Mouse (Mus musculus) adrenal gland, adult 18-20 months (tissue): ENCODE results near the gene Krtap4-7. TPM values are rescaled to one million over a fixed set of nuclear protein-coding genes. Genes with fewer than 3 reads are reported as not detected.
"Not testable (repeated sequence)": the region's sequence is repeated elsewhere in the genome, so short reads cannot be mapped to it uniquely, and the experiment has no call there.

Experiments used
- DNase-seq, 2 experiments: peaks; one replicate each; pipeline ENCODE4 v3.0.0; 2021 to 2022; ENCODE audit warnings: low spot score in 2 of 2
- long read RNA-seq, 2 experiments: library from polyadenylated mRNA; stranded (forward); transcript quantifications; one replicate each; pipeline ENCODE4 v2.0.0; 2021
- total RNA-seq, 2 experiments: library from RNA; stranded (reverse); gene quantifications; 1 replicate in 1 of 2; 2 replicates in 1 of 2; pipeline ENCODE4 v1.2.3; 2021

Gene Krtap4-7
- not detected for total RNA-seq
- long read RNA-seq, experiment 1, result 0 reads
- long read RNA-seq, experiment 2, result 0 reads

DNA sequence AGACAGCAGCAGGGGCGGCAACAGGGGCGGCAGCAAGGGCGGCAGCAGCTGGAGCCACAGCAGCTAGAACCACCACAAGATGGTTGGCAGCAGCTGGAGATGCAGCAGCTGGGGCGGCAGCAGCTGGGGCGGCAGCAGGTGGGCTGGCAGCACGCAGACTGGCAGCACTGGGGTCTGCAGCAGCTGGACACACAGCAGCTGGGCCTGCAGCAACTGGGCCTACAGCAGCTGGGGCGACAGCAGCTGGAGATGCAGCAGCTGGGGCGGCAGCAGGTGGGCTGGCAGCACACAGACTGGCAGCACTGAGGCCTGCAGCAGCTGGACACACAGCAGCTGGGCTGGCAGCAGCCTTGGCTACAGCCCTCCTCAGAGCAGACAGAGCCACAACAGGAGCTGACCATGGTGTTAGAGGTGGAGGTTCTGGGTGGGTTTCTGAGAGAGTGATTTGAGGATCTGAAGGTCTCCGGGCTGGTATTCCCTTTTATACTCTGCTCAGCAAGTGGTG lies at the start of gene Krtap4-7:
TSS of gene Krtap4-7 (minus strand) at position 455 of the 505 bp plus-strand sequence.
- DNase-seq, result not testable (repeated sequence)

GRCm38 (mm10) chr11:99690463-99690862 lies 46.6 kb upstream of the Krtap4-7 start, which contains the start of gene Gm14190:
Gene Gm14190 (minus strand): TSS chr11:99690740.
- DNase-seq, result no peak

GRCm38 (mm10) chr11:99685235-99685634 lies 41.3 kb upstream of the Krtap4-7 start:
- DNase-seq, result not testable (repeated sequence)

DNA sequence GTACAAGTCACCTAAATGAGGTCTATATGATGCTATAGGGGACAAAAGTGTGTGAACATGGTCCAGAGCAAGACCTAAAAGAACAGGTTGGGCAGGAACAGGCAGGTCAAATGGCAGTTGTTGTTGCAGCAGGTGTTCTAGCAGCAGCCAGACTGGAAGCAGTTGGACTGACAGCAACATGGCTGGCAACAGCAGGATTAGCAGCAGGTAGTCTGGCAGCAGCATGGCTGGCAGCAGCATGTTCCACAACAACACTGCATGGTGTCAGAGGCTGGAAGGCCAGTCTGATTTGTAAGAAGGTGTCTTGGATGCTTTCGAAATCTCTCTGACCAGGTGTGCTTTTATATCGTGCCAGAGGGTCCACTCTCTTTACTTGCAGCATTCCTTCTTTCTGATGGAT lies 39.6 kb upstream of the Krtap4-7 start:
- no peak for DNase-seq

- DNase-seq, result no peak
Measured at GRCm38 (mm10) chr11:99665860-99666259, 22.0 kb upstream of the Krtap4-7 start, which contains the start of gene Krtap4-6. Gene Krtap4-6 (minus strand): TSS chr11:99665960.

DNA sequence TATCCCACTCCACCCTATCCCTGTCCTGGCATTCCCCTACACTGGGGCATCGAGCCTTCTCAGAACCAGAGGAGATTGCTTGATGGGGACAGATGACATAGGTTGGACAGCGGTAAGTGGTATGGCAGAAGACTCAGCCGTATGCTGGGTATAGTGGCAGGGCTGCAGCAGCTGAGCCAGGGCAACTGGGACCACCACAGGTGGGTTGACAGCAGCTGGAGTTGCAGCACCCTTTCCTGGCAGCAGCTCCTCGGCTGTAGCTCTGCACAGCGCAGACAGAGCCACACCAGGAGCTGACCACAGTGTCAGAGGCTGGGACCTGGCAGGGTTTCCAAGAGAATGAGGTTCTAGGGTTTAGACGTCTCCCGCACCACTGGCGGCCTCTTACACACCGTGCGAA lies 18.9 kb upstream of the Krtap4-7 start:
- DNase-seq, result no peak

GRCm38 (mm10) chr11:99659256-99659655 lies 15.4 kb upstream of the Krtap4-7 start:
- no peak for DNase-seq

DNA sequence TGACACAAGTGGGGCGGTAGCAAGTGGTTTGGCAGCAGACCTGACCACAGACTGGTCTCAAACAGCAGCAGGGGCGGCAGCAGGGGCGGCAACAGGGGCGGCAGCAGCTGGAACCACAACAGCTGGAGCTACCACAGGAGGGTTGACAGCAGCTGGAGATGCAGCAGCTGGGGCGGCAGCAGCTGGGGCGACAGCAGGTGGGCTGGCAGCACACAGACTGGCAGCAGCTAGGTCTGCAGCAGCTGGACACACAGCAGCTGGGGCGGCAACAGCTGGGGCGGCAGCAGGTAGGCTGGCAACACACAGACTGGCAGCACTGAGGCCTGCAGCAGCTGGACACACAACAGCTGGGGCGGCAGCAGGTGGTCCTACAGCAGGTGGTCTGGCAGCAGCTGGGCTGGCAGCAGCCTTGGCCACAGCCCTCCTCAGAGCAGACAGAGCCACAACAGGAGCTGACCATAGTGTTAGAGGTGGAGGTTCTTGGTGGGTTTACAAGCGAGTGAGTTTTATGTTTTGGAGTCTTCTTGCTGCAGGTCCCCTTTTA lies 14.7 kb upstream of the Krtap4-7 start, which contains the start of gene Gm11563:
TSS of gene Gm11563 (minus strand) at position 494 of the 544 bp plus-strand sequence.
- not testable (repeated sequence) for DNase-seq

GRCm38 (mm10) chr11:99657051-99657450 lies 13.2 kb upstream of the Krtap4-7 start:
- DNase-seq, result no peak

- no peak for DNase-seq
Measured at GRCm38 (mm10) chr11:99650136-99650535, 6.2 kb upstream of the Krtap4-7 start, which contains the start of gene Gm11555. Gene Gm11555 (minus strand): TSS chr11:99650236.

DNA sequence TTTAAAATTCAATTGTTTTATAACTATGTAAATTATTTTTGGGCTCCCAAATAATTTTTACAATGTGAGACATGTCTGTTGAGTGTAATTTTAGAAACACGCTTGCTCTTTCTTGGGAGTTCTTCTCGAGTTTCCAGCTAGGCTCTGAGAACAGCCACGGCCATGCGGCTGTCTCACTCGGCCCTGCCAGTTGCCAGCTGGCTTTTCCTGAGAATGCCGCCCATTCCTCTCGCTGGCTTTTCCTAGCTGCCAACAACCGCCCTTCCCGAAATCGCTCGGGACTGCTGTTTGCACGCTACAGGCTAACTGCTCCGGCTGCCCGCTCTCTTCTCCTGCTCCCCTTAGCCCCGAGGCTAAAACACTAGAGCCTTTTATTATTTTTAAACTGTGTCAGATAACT lies 2.6 kb upstream of the Krtap4-7 start:
- no peak for DNase-seq

DNA sequence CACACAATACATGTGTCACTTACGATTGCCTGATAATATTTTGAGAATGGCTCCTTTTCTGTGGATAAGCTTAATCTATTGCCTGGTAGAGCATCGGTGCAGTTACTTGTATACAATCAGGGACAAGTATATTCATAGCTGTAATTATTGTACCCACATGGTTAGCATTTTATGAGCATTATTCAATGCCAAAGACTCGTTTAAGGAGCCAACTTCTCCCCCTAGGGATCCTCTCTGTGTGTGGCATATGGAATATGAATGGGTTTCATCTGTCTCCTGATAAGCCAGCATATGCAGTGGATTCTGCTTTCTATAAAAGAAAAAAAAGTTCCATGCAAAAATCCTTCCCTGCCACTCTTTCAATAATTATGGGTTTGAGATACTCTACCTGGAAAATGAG lies 462 bp upstream of the Krtap4-7 start:
- no peak for DNase-seq

GRCm38 (mm10) chr11:99640926-99641325 lies 3.0 kb downstream of the Krtap4-7 start:
- DNase-seq, result no peak

- DNase-seq, result no peak
Measured at GRCm38 (mm10) chr11:99637086-99637485, 6.8 kb downstream of the Krtap4-7 start.

DNA sequence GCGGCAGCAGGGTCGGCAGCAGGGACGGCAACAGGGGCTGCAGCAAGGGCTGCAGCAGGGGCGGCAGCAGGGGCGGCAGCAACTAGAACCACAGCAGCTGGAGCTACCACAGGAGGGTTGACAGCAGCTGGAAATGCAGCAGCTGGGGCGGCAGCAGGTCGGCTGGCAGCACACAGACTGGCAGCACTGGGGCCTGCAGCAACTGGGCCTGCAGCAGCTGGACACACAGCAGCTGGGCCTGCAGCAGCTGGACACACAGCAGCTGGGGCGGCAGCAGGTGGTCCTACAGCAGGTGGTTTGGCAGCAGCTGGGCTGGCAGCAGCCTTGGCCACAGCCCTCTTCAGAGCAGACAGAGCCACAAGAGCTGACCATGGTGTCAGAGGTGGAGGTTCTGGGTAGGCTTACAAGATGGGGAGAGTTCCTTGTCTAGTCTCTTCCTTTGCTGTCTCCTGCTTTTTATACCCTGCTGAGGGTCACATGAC lies 9.2 kb downstream of the Krtap4-7 start, which contains the start of gene Krtap4-2:
TSS of gene Krtap4-2 (minus strand) at position 432 of the 482 bp plus-strand sequence.
- DNase-seq, result no peak

DNA sequence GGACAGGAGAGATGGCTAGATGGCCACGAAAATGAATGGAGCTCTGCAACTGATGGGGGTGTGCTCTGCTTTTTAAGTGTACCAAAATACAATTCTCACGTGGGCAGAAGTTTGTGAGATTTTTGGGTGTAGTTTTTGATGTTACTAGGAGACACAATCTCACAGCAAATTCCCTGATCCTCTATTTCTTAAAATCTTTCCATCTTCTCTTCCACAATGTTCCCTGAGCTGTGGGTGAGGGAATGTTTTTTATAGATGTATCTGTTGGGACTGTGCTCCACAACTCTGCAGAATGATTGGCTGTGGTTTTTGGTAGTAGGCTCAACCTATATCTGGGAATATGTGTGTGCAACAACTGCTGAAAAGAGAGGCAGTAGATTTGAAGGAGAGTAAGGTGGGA lies 10.6 kb downstream of the Krtap4-7 start:
- no peak for DNase-seq

- no peak for DNase-seq
Measured at GRCm38 (mm10) chr11:99630890-99631289, 13.0 kb downstream of the Krtap4-7 start.

- DNase-seq, result no peak
Measured at GRCm38 (mm10) chr11:99628138-99628537, 15.8 kb downstream of the Krtap4-7 start, which contains the start of gene Krtap4-1. Gene Krtap4-1 (minus strand): TSS chr11:99628238.

DNA sequence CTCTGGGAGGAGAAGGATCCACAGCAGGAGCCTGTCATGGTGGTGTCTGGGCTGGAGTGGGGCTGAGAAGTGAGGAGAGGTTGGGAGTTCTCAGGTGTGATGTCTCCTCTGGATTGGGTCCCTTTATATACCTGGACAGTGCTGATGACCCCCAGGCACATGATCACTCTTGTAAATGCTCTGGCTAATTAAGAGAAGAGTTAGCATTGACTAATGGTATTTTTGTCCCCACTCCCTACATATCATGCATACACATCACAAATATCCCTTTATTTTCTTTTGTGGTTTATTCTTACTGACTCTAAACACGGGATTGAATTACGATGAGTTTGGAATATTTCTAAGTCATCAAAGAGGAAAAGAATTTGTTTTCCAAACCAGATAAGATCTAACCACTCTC lies 23.6 kb downstream of the Krtap4-7 start, which contains the start of gene Gm11562:
TSS of gene Gm11562 (minus strand) at position 101 of the 400 bp plus-strand sequence.
- DNase-seq, result no peak

- no peak for DNase-seq
Measured at GRCm38 (mm10) chr11:99614796-99615363, 29.0 kb downstream of the Krtap4-7 start, which contains the start of gene Krtap2-4. Gene Krtap2-4 (minus strand): TSS chr11:99614846.

DNA sequence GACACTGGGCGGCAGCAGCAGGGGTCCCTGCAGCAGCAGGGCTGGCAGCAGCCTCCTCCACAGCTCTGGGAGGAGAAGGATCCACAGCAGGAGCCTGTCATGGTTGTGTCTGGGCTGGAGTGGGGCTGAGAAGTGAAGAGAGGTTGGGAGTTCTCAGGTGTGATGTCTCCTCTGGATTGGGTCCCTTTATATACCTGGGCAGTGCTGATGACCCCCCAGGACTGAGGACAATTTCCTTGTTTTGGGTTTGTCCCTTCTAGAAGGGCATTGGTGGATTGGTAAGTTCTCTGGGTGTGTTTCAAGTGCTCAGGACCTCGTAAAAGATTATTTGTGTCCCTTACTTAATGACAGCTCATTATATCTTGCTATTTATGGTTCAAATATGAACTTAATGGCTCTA lies 33.8 kb downstream of the Krtap4-7 start, which contains the start of gene Gm11937:
TSS of gene Gm11937 (minus strand) at position 101 of the 400 bp plus-strand sequence.
- not testable (repeated sequence) for DNase-seq

GRCm38 (mm10) chr11:99609126-99609525 lies 34.8 kb downstream of the Krtap4-7 start:
- DNase-seq, result no peak
